Mouse (Mus musculus) adrenal gland (tissue): ENCODE results near the gene Cabp7.
"Not testable (repeated sequence)": the region's sequence is repeated elsewhere in the genome, so short reads cannot be mapped to it uniquely, and the experiment has no call there.

Experiments used
- intact Hi-C: fragments of 180-260 bp; cut with DNase I; formaldehyde crosslinking; loops from one replicate; pipeline ENCODE4 v1.15.1; 2025

The Cabp7 gene

DNA sequence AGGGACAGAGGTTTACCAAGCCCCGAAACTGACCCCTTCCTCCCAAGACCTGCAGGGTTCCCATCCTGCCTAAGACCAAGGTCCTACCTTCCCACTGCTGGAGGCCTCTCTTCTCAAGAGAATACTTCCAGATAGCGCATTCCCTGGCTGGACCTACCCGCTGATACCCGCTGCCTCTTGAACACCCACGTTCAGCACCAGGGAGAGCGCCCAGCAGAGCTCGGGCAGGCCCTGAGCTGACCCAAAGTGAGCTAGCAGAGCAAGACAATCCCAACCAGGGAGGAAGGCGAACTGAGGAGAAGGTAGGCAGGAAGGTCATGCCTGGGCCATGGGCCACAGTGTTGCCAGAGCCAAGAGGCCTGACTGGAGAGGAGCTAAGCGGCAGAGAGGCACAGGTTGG lies 3.7 kb upstream of the Cabp7 start:
- intact Hi-C loops, result no loop called here

DNA sequence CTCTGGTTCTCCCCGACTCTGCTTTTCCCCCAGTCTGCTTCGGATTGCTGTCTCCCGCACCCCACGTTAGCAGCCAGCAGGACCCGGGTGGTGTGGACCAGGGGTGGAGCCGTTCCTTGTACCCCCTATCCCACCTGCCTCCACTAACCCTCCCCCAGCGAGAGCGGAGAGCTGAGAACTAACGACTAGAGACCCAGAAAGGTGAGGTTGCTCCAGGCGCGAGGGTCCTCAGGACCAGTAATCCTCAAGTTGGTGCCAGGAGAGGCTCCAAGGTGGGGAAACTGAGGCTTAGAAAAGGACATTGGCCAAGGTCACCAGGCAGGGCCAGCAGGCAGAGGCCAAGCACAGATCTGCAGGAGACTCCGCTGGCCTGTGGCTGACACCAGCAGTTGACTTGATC lies 707 bp upstream of the Cabp7 start:
- intact Hi-C loops, result no loop called here

DNA sequence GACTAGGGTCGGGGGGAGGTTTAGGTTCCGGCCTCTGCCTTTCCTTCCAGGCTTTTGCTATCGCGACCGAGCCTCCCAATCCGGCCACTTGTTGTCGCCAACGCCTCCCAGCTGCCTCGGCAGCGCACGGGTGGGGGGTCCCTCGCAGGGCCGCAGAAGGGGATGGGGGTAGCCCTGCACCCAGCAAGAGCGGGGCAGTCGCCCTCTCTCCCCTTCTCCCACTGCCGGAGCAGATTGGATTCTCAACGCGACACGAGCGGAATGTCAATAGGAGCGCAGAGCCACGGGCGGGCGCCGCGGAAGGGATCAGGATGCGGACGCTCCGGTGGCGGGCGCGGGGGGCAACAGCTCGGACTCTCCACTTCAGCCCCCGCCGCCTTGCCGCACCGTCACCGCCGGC lies 609 bp downstream of the Cabp7 start:
- intact Hi-C loops, result no loop called here

DNA sequence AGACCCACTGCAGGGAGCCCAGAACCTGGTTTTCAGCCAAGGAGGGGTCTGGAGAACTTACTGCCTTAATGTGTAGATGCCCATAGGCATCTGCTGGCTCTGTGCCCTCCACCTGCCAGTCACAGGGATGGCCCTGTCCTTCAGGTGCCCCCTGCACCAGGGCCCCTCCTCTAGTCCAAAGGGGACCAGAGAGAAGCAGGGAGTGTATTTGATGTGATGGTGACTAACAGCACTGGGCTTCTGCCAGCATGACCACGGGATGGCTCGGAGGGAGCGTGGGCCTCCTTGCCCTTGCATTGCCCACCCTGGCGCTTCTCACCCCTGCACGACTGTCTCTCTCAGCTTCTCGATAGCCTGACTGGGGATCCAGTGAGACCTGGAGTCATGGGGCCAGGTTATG lies 1.9 kb downstream of the Cabp7 start:
- intact Hi-C loops, result no loop called here

DNA sequence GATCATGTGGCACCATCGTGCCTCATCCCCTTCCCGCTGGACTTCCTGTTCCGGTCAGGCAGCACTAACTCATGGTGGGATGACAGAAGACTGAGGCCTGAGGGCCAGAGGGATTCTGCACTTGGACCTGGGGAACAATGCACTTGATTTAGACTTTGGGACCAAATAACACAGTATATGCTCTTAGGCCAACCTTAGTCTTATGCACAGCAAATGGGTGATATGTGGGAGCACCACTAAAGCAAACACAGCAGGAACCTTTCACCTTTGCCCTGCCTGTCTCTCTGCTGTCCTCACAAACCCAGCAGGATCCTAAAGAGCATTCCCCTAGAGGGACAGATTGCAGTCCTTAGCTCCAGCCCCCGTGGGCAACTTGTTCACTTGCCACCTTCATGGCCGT lies 5.8 kb downstream of the Cabp7 start:
- intact Hi-C loops, result no loop called here

DNA sequence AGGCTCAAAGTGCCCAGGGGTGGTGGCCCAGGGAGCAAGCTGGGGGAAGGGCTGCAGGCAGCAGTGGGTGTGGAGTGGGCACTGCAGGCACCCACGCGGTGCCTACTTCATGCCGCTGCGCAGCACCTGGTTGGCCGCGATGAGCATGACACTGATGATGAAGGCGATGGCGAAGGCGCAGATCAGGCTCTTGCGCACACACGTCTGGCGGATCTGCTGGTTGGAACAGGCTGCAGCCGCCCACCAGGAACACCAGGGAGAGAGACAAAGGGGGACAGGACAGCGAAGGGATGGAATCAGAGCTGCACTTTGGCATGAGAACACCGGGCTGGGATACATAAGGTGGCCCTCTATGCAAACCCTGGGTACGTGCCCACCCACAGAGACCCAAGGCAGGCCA lies 7.9 kb downstream of the Cabp7 start:
- intact Hi-C loops, result no loop called here

DNA sequence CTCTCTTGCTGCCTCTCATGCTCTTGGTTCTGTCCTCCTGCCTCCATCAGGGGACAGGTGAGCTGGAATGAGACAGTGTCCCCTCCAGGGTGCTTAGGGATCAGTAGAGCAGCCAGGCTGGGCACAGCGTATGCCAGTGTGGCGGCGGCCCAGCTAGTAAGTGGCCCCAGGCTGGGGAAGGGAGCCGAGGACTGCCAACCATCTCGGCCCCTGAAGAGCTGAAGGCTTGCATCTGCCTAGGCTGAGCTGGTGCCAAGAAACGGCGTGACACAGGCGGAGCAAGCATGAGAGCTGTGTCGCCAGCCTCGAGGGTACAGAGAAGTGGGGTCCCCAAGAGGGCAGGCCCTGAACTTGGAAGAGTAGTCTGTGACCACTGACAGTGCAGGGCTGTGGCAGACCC lies 8.9 kb downstream of the Cabp7 start:
- intact Hi-C loops, result no loop called here

DNA sequence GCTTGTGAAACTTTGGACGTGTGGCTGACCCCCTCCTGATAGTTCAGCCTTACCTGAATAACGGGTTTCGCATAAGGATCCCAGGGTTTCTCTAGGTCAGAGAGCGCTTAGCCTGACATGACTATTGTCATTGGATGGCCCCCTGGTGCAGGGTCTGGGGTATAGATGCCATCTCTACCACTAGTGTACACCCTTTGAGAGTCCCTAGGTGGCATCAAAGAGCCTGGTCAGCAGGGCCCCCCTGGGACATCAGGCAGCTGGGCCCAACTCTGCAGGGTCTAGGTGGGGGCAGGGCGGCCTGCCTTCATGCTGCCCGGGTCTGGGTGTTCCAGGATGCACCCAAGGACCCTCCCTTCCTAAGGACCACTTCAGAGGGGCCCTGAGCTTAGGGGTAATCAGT lies 10.2 kb downstream of the Cabp7 start:
- intact Hi-C loops, result no loop called here

DNA sequence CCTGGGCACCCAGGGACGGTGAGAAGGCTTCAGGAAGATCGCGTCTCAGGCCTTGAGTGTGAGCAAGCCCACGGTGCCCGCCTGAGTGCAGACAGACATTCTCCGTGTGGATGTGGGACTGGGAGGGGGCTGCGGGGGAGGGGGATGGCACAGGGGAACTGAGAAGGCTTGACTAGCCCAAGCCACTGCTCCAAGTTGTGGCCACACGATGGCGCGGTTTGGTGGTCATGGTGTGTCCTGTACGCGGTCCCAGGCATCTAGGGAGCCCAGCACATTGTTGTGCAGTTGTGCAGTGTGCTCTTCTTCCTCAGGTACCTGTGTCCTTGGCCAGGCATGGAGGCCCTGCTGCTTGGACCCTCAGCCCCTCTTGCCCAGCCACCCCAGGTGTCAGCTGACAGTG lies 12.4 kb downstream of the Cabp7 start:
- intact Hi-C loops, result no loop called here

DNA sequence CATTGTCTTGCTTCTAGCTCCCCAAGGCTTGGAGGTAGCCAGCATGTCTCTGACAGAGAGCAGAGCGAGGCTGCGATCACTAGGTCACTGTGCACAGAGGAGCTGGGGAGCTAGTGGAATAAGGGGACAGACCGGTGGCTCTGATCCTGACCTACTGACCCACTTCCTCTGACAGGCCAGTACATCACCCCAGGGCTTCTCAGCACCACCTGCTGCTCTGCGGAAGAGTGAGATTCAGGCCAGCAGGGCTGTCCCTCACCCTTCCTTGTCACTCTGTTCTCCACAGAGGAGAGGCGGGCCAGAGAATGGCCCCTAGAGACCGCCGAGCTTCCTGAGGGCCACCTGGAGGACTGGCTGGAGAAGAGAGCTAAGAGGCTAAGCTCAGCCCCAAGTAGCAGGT lies 14.8 kb downstream of the Cabp7 start:
- intact Hi-C loops, result no loop called here

DNA sequence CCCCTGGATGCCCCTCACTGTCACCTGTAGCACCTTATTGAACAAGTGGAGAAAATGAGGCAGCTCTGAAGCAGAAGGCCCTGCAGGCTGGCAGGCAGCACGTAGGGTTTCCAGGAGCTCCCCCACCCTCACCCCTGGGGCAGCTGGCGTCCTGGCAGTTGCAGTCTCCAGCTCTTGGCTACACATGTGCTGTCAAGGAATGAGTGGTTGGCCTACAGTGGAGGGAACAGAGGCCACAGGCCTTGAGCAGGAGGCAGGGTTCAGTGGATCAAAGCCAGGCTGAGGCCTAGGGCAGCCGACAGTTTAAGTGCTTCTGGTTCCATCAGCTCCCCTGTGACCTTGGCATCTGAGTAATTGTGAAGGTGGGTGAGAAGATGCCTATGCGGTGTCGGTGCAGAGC lies 15.7 kb downstream of the Cabp7 start:
- intact Hi-C loops, result no loop called here

DNA sequence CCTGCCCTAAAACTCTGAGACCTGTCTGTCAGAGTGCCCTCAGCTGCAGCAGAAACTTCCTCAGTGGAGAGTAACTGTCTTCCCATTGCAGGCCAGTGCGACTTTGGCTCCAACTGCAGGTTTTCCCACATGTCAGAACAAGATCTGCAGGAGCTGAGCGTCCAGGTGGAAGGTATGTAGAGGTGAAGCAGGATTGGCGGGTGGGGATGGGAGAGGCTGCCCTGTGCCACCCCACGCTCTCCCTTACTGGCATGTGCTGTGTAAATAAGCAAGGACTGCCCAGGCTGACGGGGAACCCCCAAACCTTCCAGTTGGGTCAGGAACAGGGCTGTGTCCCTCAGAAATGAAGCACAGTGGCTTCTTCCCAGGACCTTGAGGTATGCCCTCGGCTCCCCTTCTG lies 16.5 kb downstream of the Cabp7 start:
- intact Hi-C loops, result no loop called here

DNA sequence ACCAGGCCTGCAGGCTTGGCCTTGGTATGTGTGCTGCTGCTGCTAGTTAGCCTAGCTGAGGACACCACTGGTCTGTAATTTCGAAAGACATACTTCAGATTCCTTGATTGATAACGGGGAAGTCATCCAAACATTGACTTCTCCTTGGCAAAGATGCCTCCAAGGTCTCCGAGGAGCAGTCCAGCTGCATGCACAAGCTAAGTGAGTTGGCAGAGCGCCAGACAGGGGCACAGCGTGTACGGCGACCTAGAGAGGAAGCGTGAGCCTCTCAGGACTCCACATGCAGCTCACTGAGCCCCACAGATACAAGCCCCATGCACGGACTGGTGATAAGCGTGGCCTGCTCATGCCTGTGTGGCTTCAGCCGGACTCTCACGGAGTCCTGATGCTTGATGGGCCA lies 17.0 kb downstream of the Cabp7 start:
- intact Hi-C loops, result no loop called here

DNA sequence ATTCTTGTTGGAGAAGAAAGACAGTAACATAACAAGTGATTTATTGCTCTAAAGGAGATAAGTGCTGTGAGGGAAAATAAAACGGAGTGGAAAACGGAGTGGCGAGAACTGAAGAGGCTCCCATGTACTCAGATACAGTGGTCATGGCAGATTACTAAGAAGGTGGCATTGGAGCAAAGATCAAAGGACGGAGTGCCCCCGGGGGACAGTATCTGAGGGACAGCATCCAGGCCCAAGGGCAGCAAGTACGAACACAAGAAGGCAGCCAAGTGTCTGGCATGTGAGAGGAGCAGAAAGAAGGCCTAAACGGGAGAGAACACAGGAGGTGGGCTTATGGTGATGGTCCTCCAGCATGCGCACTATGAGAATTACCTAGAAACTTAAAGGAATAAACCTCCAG lies 24.9 kb downstream of the Cabp7 start:
- intact Hi-C loops, result no loop called here

DNA sequence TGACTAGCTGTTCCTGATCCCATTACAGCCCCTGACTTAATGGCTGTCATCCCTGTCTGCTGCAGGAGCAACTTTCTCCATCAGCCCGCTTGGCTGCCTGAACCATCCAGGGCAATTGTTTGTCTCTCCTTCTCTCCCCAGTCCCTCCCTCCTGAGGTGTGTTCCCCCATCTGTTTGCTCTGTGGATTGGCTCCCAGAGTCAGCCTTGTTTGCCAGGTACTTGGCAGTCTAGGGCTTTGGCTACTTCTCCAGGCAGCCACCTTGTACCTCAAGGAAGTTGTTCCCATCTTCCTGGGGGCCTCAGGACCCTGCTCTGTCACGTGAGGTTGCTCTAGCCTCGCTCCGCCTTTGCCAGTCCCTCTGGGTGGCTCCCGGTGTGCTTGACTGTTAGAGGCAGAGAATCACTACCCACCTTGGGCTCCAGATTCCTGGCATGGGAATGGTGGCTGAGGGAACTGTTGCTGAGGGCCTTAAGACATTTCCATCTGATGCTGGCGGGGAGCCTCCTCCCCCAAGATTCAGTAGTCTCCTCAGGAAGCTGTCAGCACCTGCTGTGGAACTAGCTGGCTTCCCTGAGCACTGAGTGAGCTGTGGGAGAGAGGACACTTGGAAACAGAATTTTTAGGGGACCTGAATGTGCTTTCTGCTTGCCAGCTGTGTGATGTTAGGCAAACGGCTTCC lies 25.5 kb downstream of the Cabp7 start:
- intact Hi-C loops, result no loop called here

DNA sequence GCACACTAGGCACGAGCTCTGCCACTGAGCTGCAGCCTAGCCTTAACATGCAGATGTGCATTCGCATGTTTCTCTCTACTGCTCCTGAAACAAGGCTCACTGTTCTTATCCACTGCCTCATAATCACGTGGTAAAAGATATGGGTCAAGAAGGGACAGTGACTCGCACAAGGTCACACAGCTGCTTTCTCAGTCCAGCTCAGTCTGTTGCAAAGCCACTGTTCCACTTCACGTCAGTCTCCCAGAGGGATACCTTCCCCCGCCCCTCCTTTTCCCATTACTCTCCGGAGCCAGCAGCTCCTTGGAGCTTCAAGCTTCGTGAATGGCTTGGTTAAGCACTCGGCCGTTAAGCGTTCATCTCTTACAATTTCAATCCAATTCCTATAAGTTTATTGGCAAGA lies 26.2 kb downstream of the Cabp7 start:
- intact Hi-C loops, result no loop called here

DNA sequence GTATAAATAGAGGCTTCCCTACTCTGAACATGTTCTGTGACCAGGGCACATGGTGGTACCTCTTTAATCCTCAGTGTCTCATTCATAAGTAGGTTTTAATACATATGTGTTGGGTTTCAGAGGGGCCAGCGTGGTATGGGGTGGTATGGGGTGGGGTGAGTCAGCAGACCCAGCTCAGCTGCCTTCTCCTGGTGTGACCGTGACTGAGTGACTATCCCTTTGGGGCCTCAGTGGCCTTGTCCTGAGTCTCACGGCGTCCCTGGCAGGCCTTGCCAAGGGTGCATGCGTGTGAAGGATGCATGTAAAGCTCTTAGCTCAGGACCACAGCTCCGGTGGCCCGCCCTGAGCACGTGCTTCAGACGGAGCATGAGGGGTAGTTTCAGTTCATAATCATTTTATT lies 26.6 kb downstream of the Cabp7 start:
- intact Hi-C loops, result loop anchor here (5.0 kb wide), 1 partner anchor 47 kb away; no protein-coding TSS in a partner anchor

DNA sequence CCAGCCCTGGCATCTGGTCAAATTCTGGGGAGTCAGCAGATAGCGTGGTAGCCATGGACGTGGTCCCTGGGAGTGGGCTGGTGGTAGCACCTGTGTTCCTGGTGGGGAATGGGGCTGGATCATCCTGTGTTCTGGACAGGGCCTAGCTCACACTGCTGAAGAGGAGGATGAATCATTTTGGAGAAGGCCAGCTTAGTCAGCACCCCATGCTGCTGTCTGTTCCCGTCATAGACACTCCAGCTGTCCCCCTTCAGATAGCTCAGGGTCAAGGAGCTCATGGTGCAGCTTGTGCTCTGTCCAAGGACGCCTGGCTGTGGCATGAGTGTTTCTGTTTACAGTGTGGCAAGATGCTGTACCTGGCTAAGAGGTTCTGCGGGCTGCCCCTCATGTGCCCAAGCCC lies 28.0 kb downstream of the Cabp7 start:
- intact Hi-C loops, result loop anchor here (5.0 kb wide), 1 partner anchor 49 kb away; no protein-coding TSS in a partner anchor

DNA sequence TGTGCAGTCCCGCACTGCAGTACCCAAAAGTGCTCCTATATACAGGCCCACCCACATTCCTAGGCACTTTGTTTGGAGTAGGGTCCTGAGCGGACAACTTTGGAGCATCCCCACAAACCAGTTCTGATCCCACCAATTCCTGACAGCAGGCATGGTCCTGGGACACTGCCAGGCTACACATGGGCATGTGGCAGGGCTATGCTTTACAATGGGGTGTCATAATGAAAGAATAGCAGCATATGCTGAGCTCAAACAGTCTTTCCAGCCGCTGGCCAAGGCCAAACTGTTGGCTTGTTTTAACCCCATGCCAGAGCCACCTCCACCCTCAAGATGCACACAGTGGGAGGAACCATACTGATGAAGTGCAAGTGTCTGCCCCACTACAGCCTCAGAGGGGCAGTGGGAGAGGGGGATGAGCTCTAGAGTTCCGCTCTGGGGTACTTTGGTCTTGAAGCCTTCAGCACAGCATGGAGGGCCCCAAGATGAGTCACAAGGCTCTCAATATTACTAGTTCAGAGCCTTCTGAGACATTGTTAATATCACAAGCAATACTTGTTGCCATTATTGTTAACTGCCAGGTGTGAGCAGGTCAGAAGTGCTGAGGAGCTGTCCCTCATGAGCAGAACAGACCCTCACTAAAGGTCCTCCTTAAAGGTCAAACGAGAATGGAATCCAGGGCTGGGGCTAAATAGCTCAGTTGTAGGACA lies 29.9 kb downstream of the Cabp7 start:
- intact Hi-C loops, result loop anchor here (5.0 kb wide), 1 partner anchor 51 kb away; no protein-coding TSS in a partner anchor

DNA sequence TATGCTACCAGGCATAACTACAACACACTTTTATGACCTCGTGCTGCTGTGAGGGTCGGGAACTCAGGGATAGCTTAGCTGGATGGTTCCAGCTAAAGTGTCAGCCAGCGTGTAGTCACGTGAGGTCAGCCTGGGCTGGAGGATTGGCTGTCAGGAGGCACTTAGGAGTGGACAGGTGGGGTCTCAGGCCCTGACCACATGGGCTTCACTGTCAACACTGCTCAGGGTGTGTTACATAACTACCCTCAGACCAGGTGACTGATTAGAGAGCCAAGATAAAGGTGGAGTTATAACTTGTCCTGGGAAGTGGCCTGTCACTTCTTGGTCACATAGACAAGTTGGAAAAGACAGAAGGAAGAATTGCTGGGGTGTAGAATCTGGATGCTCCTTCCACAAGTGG lies 31.0 kb downstream of the Cabp7 start:
- intact Hi-C loops, result loop anchor here (5.0 kb wide), 1 partner anchor 52 kb away; no protein-coding TSS in a partner anchor

DNA sequence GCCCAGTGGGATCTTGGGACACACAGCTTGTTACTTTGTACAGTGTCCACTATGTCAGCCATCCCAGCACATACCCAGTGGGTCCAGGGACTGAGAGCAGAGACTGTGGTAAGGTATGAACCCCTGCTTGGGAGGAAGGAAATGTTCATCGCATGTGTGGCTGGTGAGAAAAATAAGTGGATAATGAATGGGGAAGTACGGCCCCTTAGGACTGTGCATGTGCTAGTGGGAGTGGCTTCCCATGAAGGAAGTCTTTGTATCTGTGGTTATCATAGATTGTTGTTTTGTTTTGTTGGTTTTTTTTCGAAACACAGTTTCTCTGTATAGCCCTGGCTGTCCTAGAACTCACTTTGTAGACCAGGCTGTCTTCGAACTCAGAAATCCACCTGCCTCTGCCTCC lies 31.9 kb downstream of the Cabp7 start:
- intact Hi-C loops, result loop anchor here (5.0 kb wide), 1 partner anchor 53 kb away; no protein-coding TSS in a partner anchor

DNA sequence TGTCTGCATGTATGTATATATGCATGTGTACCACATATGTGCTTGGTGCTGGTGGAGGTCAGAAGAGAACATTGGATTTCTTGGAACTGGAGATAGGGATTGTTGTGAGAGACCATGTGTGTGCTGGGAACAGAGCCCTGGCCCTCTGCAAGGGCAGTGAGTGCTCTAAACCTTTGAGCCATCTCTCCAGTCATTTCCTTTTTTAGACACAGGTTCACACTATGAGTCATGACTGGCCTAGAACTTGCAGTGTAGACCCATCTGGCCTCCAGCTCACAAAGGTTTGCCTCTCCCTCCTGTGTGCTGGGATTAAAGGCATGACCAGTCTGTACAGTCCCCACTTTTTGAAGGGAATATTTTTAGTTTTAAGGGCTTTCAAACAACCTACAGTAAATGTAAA lies 33.8 kb downstream of the Cabp7 start:
- intact Hi-C loops, result no loop called here

DNA sequence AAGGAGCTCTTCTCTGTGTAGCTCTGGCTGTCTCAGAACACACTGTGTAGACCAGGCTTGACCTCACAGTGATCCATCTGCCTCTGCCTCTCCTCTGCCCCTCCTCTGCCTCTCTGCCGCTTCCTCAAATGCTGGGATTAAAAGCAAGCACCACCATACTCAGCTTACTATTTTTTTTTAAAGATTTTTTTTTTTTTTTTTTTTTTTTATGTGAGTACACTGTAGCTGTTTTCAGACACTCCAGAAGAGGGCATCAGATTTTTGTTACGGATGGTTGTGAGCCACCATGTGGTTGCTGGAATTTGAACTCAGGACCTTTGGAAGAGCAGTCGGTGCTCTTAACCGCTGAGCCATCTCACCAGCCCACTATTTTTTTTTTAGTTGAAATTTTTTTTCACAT lies 36.4 kb downstream of the Cabp7 start:
- intact Hi-C loops, result not testable (repeated sequence)
